Mouse (Mus musculus) monocyte, adult 5-6 weeks (primary cell): ENCODE measurements around the gene Slc25a21. TPM values are rescaled to one million over a fixed set of nuclear protein-coding genes. Genes with fewer than 3 reads are reported as not detected.

Source experiments
- ATAC-seq: fragments of 153-309, 156-312 bp; replicated peaks from 2 replicates; pipeline ENCODE4 v1.8.0; 2017; ENCODE audit warnings: mild to moderate bottlenecking; ENCODE audit not compliant: low TSS enrichment, insufficient number of reproducible peaks, severe bottlenecking, poor library complexity, low FRiP score
- total RNA-seq: library from RNA; stranded (forward); fragments of 200-1000, 200-491, 200-594 nt; gene quantifications from 3 replicates; pipeline ENCODE4 v1.2.3, GENCODE M21; 2017

Slc25a21 gene
- total RNA-seq, 1 experiment from 2014 or later, result not detected

DNA sequence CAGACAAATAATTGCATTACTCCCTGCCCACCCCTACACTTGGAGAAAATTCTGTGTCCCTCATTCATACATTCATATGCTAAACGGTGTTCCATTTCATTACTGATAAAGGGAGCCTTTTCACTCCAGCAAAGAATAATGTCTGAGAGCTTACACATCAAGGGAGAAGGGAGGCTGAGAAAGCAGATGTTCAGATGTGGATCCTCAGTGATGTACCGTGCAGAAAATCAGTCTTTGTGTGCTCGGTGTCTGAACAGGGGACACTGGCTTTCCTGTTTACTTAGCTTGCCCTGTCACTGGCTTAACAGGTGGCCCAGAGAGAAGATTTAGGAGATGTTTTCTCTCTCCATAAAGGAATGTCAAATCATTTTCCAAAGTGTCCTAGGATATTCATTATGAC lies 112.8 kb downstream of the Slc25a21 start:
- ATAC-seq, result no peak

DNA sequence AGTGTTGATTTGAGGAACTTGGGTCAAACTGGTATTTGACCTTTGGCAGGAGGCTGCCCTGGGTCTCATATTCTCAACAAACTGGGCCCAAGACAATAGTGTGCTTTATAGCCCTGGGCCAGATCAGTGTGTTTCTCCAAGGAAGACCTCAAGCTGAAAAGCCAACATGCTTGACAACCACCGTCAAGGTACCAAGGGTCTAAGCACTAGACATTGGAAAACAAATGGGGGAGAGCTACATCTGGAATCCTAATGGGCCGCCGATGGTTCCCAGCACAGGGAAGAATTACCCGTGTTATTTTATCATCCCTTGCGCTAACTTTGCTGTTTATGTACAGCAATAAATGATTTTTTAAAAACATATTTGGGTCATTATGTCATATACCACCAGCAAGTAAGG lies 113.7 kb downstream of the Slc25a21 start:
- ATAC-seq, result no peak

DNA sequence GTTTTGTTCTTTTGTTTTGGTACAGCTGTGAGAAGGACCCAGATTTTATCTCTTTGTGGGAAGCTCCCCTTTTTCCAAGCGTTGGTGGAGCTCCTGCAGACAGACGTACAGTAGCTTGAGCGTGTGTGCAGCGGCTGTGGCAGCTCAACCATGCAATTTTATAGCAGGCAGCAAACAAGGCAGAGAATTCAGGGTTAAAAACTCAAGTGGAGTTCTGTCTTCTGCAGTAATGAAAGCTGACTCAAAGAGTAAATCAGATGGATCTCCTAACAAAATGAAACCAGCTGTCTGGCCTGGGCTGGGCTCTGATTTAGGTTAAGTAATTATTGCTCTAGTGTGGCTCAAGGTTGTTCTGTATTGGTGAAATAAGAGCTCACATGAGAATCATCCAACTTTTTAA lies 120.7 kb downstream of the Slc25a21 start:
- ATAC-seq, result no peak

- ATAC-seq, result no peak
These were observed 124.7 kb downstream of the Slc25a21 start for GRCm38 (mm10) chr12:57072616-57073015.

DNA sequence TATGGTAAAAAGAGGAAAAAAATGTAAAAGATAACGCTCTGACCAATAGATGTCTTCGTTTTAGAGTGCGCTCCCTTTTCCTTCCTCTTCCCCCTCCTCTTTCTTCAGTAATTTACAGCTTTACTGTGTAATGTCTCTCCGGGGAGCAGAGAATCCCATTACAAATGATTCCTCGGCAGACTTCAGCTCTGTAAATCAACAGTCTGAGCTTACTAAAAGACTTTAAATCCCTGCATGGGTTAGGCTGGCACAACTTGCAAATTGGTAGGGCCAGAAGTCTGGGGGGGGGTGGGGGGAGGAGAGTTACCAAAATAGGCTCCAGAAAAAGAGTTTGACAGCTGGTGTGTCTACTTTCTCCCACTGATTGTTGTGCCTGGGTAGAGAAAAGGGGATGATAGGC lies 128.7 kb downstream of the Slc25a21 start:
- ATAC-seq, result no peak

- ATAC-seq, result no peak
These were observed 177.5 kb downstream of the Slc25a21 start for GRCm38 (mm10) chr12:57019737-57020136.

GRCm38 (mm10) chr12:57016845-57017244 lies 180.4 kb downstream of the Slc25a21 start:
- ATAC-seq, result no peak

GRCm38 (mm10) chr12:57016324-57016723 lies 180.9 kb downstream of the Slc25a21 start:
- ATAC-seq, result no peak

DNA sequence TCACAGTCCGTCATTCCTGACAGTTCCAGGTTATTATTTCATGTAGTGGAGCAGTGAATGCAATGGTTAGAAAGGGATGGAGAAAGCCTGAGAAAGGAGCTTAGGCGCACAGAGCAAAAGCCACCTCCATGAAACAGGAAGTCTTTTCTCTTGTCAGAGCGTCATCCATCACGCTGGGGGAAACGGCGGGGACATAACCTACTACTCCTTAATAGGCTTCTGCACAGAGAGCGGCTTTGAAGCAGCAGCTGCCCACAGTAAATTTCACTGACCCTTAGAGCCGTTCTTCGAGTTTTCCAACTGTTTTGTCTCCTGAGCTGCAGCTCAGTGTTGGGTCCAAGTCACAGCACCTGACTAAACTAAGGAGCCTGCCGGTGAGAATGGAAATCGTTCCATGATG lies 188.3 kb downstream of the Slc25a21 start:
- ATAC-seq, result no peak

GRCm38 (mm10) chr12:56986049-56986448 lies 211.2 kb downstream of the Slc25a21 start:
- ATAC-seq, result no peak

DNA sequence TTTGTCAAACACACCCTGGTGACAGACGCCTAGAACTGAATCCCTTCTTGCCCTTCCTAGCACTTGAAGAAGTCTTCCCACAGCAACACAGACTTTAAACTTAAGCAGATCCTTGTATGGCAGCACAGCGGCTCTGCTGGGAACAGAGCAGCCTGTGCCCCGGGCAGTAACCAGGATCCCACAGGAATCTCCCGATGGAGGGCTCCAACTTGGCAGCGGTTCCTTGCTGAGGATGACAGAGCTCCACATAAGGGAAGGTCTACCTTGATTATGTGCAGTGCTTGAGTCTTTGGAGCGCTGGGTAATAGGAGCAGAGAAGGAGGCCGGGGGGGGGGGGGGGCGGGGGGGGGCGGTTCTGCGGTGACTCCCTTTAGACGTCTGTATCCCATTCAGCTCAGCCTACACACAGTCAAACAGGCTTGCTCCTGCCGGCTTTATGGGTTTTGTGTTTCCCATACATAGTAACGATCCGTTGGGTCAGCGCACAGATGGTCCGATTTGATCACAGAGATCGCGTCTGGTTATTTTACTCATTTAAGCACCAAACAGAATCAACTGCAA lies 215.1 kb downstream of the Slc25a21 start:
- no peak for ATAC-seq

- no peak for ATAC-seq
These were observed 222.0 kb downstream of the Slc25a21 start for GRCm38 (mm10) chr12:56975256-56975655.

DNA sequence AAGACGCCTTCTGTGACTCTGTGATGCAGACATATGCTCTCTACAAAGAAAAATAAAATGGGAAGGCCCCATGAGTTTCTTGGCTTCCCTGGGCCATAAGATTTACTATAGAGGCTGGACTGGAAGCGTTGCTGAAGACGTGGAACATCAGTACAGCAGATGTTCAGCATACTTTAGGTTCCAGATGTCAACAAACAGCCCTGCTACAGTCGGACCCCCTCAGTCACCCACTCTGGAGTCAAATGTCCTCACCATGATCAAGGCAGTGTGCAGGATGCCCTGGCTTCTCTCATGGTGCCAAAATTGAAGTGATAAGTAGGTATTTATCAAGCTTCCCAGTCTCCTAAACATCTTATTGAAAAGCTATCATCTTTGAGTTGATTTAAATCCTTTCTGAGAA lies 234.0 kb downstream of the Slc25a21 start:
- no peak for ATAC-seq

DNA sequence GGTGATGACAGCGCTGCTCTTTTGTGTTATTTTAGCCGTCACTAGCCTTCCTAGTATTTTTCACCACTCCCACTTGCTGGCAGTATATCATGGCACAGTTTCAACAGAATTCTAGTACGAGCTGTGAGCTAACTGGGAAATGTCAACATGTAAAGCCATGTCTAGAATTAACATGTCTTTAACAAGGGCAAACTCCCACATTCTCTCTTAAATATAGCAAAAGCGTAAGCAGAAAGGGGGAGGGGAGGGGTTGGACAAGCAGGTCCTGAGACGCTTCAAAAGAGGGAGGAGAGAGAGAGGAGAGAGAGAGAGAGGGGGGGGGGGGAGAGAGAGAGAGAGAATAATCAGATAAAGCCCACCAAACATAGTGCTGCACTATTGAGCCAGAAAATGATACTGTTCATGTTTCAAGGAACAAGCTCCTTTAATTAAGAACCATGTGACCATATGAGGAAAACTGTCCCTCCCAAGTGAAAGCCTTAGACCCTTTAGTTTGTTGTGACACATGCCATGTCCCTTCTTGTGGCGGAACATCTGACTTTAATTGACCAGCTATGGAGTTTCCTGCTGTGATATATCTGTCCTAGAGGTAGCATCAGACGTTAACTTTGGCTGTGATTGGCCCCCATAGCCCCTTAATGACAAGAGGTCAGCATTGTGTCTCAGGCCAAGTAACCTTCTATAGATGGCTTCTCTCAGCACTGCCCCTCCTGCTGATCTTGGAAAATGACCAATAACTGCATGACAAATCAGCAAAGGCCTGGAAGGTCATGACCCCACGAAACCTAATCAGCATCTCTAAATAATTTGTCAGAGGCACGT lies 237.8 kb downstream of the Slc25a21 start:
- ATAC-seq, result no peak

DNA sequence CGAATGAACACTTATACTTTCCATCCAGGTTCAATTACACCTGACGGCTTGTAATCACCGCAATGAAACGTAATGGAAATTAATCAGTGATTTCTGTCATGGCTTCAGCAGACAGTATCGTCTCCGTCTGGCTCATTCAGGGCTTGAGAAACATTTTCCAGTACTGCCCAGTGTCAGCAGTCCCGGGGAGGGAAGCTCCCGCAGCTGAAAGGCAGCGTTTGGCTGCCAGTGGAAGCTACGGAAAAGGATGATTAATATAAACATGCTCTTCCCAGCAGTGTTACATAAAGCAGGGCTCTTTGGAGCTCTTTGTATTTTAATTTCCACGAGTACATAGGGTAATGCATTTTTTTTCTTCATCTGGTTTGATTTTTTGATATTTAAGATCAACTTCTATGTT lies 239.0 kb downstream of the Slc25a21 start:
- ATAC-seq, result no peak

GRCm38 (mm10) chr12:56951749-56952657 lies 245.3 kb downstream of the Slc25a21 start:
- ATAC-seq, result no peak

DNA sequence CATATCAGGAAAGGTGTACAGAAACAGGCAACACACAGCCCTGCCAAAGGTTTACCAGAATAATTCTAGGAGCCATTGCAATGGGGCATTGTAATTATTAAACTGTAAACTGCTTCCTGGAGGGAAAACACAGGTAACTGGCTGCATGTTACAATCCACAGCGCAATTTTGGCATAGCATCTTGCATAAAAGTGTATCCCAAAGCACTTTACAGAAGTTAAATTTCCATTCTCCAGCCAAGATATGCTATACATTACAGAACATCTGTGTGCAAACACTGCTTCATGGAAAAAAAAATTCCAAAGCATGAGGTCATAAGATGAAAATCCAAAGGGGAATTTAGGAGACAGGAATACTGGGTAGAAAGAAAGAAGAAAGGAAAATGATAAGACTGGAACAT lies 253.0 kb downstream of the Slc25a21 start:
- ATAC-seq, result no peak

DNA sequence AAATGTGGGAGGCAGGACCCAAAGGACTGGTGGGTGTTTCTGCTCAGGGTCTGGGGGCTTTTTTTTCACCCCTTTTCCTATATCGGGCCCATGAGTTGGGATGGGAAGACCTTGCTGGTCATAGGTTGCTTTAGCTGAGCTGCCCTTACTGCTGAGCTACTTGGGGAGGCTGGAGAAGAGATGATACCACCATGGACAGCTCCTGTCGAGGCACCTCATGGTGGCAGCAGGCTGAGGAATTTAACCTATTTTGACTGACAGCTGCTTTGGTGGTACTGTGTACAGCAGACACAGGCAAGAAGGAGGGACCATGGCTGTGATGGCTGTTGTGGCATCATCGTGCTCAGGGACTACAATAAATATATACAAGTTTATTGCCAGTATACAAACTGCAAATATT lies 256.4 kb downstream of the Slc25a21 start:
- no peak for ATAC-seq

GRCm38 (mm10) chr12:56918145-56918544 lies 279.1 kb downstream of the Slc25a21 start:
- no peak for ATAC-seq
